Mouse (Mus musculus) liver, adult 2 months (tissue): ENCODE measurements around the gene Gm10053.

ENCODE experiments used
- CTCF ChIP-seq: fragments of 200-500 bp; IDR thresholded peaks from 2 replicates; pipeline ENCODE4 v1.5.1; 2011; ENCODE audit warnings: low read depth, low read length, control low read depth
- POLR2A ChIP-seq: fragments of 200-500 bp; IDR thresholded peaks from 2 replicates; pipeline ENCODE4 v1.6.1; 2011; ENCODE audit warnings: low read length, control low read depth; ENCODE audit not compliant: insufficient read depth; ENCODE audit errors: extremely low read depth

- no peak for TF ChIP-seq CTCF
- TF ChIP-seq POLR2A, result no peak
These were observed 11.4 kb downstream of the Gm10053 start for GRCm38 (mm10) chr19:24886888-24887287.
